18 mouse cellular contexts compared by ENCODE assay signal in the genomic region with DNA sequence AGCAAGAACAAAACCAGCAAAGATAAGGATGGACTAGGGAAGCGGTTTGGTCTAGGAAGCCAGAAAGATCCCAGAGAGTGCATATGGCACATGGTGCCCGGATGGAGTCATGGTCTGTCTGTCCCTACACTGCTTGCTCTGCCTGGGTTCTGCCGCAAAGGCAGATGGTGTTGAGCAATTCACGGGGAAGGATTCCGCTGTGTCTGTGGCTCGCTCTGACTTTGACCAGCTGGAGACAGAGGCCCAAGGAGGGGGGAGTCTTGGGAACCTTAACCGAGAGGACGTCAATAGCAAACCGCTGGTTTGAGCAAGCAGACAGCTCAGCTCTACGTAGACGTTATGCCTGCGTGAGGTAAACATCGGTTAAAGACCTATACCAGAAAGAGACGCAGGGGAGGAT.
DNase-seq lines count a peak whose midpoint lies in the region; ATAC-seq and TF ChIP-seq lines count a peak whose summit lies in the region.
"Had no signal": no experiment of that assay in that cellular context is flagged by ENCODE, and none has a peak within 500 bp of the region (broad histone marks: within the 10 kb centered on the region; RNA-seq: fewer than 3 reads in every experiment).

No protein-coding gene starts in this region.

- H3K36me3 ChIP-seq in stomach, postnatal 0 days (ENCODE audit: control insufficient read depth, insufficient read depth, low read length), result no peaks in the 10 kb centered on the region
- H3K36me3 ChIP-seq: heart, embryonic 13.5 days; hindbrain, embryonic 10.5 days; limb, embryonic 13.5 days; midbrain, embryonic 10.5 days had no signal

- no peak for TF ChIP-seq CTCF in stomach, postnatal 0 days (IDR thresholded peaks at IDR 0.05; ENCODE audit: low read depth)

- peak; percentile 5 to 6 for DNase-seq in layer of hippocampus, adult 8-10 months (ENCODE audit: low spot score in 2 of 2)
- no peak for DNase-seq in layer of hippocampus, postnatal 10 days (ENCODE audit: low spot score in 2 of 2)
- peak; percentile 39 for DNase-seq in urinary bladder, postnatal 14 days (ENCODE audit: low spot score)
- DNase-seq in urinary bladder, adult 2 months (ENCODE audit: low spot score), result no peak
- DNase-seq in lung, postnatal 14 days, result peak; percentile 34
- DNase-seq in stomach, postnatal 0 days (ENCODE audit: low spot score), result peak; percentile 20
- DNase-seq in adrenal gland, postnatal 10 days, result no peak
- no peak for DNase-seq in kidney, adult 8-10 months
- DNase-seq: adrenal gland, adult 8-10 months; cerebellum, postnatal 25 days; forebrain, postnatal 0 days; gastrocnemius, postnatal 25 days; thymus, postnatal 25 days had no signal

- WGBS in stomach, postnatal 0 days, result 55% methylated on average over 14 of the region's 14 CpGs

- H3K27ac ChIP-seq in stomach, postnatal 0 days (replicated peaks), result no peak overlapping the region
- H3K27ac ChIP-seq: heart, embryonic 13.5 days; hindbrain, embryonic 10.5 days; limb, embryonic 13.5 days; midbrain, embryonic 10.5 days had no signal

- no peak overlapping the region for H3K4me2 ChIP-seq in stomach, postnatal 0 days (replicated peaks; ENCODE audit: low read depth)
- H3K4me2 ChIP-seq: heart, embryonic 13.5 days; limb, embryonic 13.5 days had no signal

- no peak for TF ChIP-seq EP300 in stomach, postnatal 0 days (optimal IDR thresholded peaks at IDR 0.05)

- no peaks in the 10 kb centered on the region for H3K27me3 ChIP-seq in stomach, postnatal 0 days (ENCODE audit: control insufficient read depth, insufficient read depth, low read length)
- H3K27me3 ChIP-seq: heart, embryonic 13.5 days had no signal

- H3K4me1 ChIP-seq in stomach, postnatal 0 days (replicated peaks; ENCODE audit: control insufficient read depth, insufficient read depth), result peaks cover 3% of the 10 kb centered on the region; the same call in 1 of the 2 replicates

- no peaks in the 10 kb centered on the region for H3K9me3 ChIP-seq in stomach, postnatal 0 days (ENCODE audit: control insufficient read depth, low read length)
- H3K9me3 ChIP-seq: heart, embryonic 13.5 days; hindbrain, embryonic 10.5 days; midbrain, embryonic 10.5 days had no signal

- no peak overlapping the region for H3K4me3 ChIP-seq in stomach, postnatal 0 days (ENCODE audit: low read depth, low read length)
- H3K4me3 ChIP-seq: heart, embryonic 13.5 days; hindbrain, embryonic 10.5 days; limb, embryonic 13.5 days; midbrain, embryonic 10.5 days had no signal

- ATAC-seq in stomach, postnatal 0 days (ENCODE audit: low FRiP score, low TSS enrichment), result peak; percentile 53; the same call in 1 of the 2 replicates
- ATAC-seq: CD4-positive, CD25-positive, alpha-beta regulatory T cell, adult 4 months; forebrain, postnatal 0 days had no signal

- H3K9ac ChIP-seq in stomach, postnatal 0 days (ENCODE audit: low read length), result no peak overlapping the region
- H3K9ac ChIP-seq: forebrain, postnatal 0 days; heart, embryonic 13.5 days; limb, embryonic 13.5 days had no signal

Comparison
In these comparisons a context has a peak if more than half of its experiments do, and no peak if none do; other contexts are left out.
1. DNase-seq: peak in layer of hippocampus, adult 8-10 months (2 of 2), urinary bladder, postnatal 14 days (single experiment), lung, postnatal 14 days (single experiment) and stomach, postnatal 0 days (single experiment); none in layer of hippocampus, postnatal 10 days (0 of 2), urinary bladder, adult 2 months (single experiment), adrenal gland, postnatal 10 days (single experiment) and kidney, adult 8-10 months (0 of 2).